Mouse (Mus musculus): ENCODE measurements at regions not wholly inside any gene's neighbourhood (a gene's known extent, or its start where the extent isn't known, plus 50 kb on each side); places are given as distances from the start of the nearest gene placed in this dataset.

DNA sequence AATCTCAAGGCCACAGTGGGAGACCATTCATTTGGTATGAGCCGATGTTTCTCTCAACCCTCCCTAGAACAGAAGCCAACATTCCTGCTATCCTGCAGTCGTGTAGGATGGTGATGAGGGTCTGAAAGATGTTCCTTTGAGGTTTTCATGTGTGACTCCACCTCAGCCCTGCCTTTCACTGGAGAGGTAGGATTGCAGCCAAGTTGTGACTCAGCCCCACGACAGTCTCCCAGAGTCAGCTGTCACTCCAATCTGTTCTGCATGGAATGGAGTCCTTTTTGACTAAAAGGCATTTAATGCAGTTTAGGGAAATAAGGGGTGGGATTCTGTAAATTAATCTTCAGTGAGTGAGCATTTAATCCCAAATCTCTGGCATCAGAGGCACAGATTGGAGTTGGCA, 706.5 kb downstream of the Tmem132b start:
- TF ChIP-seq CTCF (IDR thresholded peaks at IDR 0.05): no peak
- no peak for TF ChIP-seq EP300 (IDR thresholded peaks at IDR 0.05)
